In genomic region chr7:62419493-62420360, GRCm38 (mm10) we compare ENCODE assay signal across 8 mouse cellular contexts. TPM values are rescaled to one million over a fixed set of nuclear protein-coding genes. Genes with fewer than 3 reads are reported as not detected.
DNase-seq lines count a peak whose midpoint lies in the region; ATAC-seq and TF ChIP-seq lines count a peak whose summit lies in the region.

Mkrn3 (minus strand) TSS chr7:62420139.

- H3K9ac ChIP-seq in forebrain, embryonic 14.5 days (ENCODE audit: low read length): peak within 1 kb of the TSS; percentile 87

- no peaks in the 10 kb centered on the region for H3K27me3 ChIP-seq in forebrain, embryonic 14.5 days (replicated peaks; ENCODE audit: control insufficient read depth, insufficient read depth, low read length)

- peak; percentile 47; the same call in 1 of the 2 replicates for TF ChIP-seq POLR2A in lung, adult 2 months (IDR thresholded peaks at IDR 0.05; ENCODE audit: borderline replicate concordance, extremely low read depth, low read depth, low read length)
- peak; percentile 18; the same call in 1 of the 2 replicates for TF ChIP-seq POLR2A in olfactory bulb, adult 2 months (IDR thresholded peaks at IDR 0.05; ENCODE audit: insufficient read depth, low read depth, low read length)

- H3K9me3 ChIP-seq in forebrain, embryonic 14.5 days (replicated peaks; ENCODE audit: control insufficient read depth, low read length): no peaks in the 10 kb centered on the region

- H3K4me2 ChIP-seq in forebrain, embryonic 14.5 days (ENCODE audit: low read length): peak within 1 kb of the TSS; percentile 63

- no peak for TF ChIP-seq CTCF in lung, adult 2 months (IDR thresholded peaks at IDR 0.05; ENCODE audit: insufficient read depth, low read length)
- TF ChIP-seq CTCF in olfactory bulb, adult 2 months (IDR thresholded peaks at IDR 0.05; ENCODE audit: insufficient read depth, low read depth, low read length): no peak

- no peaks in the 10 kb centered on the region for H3K36me3 ChIP-seq in forebrain, embryonic 14.5 days (ENCODE audit: control insufficient read depth, insufficient read depth, low read length)

- H3K4me3 ChIP-seq in brown adipose tissue, adult 24 weeks (ENCODE audit: insufficient read depth, low read depth, low read length): peak within 1 kb of the TSS; percentile 81
- H3K4me3 ChIP-seq in forebrain, embryonic 14.5 days (ENCODE audit: low read depth, low read length): peak within 1 kb of the TSS; percentile 68
- H3K4me3 ChIP-seq in lung, adult 2 months (replicated peaks; ENCODE audit: extremely low read depth, low read depth, low read length): peak within 1 kb of the TSS; percentile 92
- H3K4me3 ChIP-seq in olfactory bulb, adult 2 months (ENCODE audit: insufficient read depth, low read depth, low read length): peak within 1 kb of the TSS; percentile 71

- H3K27ac ChIP-seq in brown adipose tissue, adult 24 weeks (replicated peaks; ENCODE audit: low read depth, low read length): no peak within 1 kb of the TSS
- H3K27ac ChIP-seq in forebrain, embryonic 14.5 days (ENCODE audit: low read depth, low read length): peak within 1 kb of the TSS; percentile 90
- H3K27ac ChIP-seq in olfactory bulb, adult 2 months (ENCODE audit: insufficient read depth, low read depth, low read length): no peak within 1 kb of the TSS

- WGBS in forebrain, embryonic 14.5 days: 33% methylated on average over 49 of the region's 49 CpGs
- WGBS in lung, adult 2 months: 28% methylated on average over 49 of the region's 49 CpGs
- 28% methylated on average over 49 of the region's 49 CpGs for WGBS in olfactory bulb, adult 2 months

- intact Hi-C loops in heart, postnatal 25 days (cut with DNase I): loop anchor here (5.0 kb wide), 1 partner anchor 43 kb away; the partner anchor contains the start of gene Peg12

- DNase-seq in ES-CJ7 (ENCODE audit: low read depth, low spot score): peak; percentile 96
- DNase-seq in forebrain, embryonic 14.5 days (ENCODE audit: low spot score): peak; percentile 96
- peak; percentile 35 for DNase-seq in heart, postnatal 25 days (ENCODE audit: low spot score)
- DNase-seq in layer of hippocampus, adult 11-12 months (ENCODE audit: low spot score): peak; percentile 49
- peak; percentile 60 for DNase-seq in lung, adult 2 months
- peak; percentile 7 to 8 for DNase-seq in thymus, postnatal 36 days

- H3K4me1 ChIP-seq in brown adipose tissue, adult 24 weeks (ENCODE audit: control insufficient read depth, insufficient read depth, insufficient read length, low read length): no peaks in the 10 kb centered on the region
- no peaks in the 10 kb centered on the region for H3K4me1 ChIP-seq in forebrain, embryonic 14.5 days (ENCODE audit: control insufficient read depth, insufficient read depth, low read length)
- 0 out of 2 replicates have a peak, but pooled peaks cover 4% of the 10 kb centered on the region for H3K4me1 ChIP-seq in lung, adult 2 months (ENCODE audit: control insufficient read depth, insufficient read depth, low read length)
- no peaks in the 10 kb centered on the region; the same call in 1 of the 2 replicates for H3K4me1 ChIP-seq in olfactory bulb, adult 2 months (ENCODE audit: control insufficient read depth, insufficient read depth, low read length)

- ATAC-seq in forebrain, embryonic 14.5 days: peak; percentile 93

RNA-seq across cellular contexts. Expression of gene Mkrn3, which starts in this region (rescaled TPM):
- not detected in 2 replicates for polyA plus RNA-seq in brown adipose tissue, adult 24 weeks (2012; ENCODE audit: insufficient read depth, insufficient read length, missing spikeins)
- 20.0 and 23.7 TPM in 2 replicates for polyA plus RNA-seq in forebrain, embryonic 14.5 days (2014; fragmentation: Nextera tagmentation; extraction: Ambion mirVana)
- under 1 TPM; 0.29 to 0.48 TPM for total RNA-seq in heart, postnatal 25 days (2021)
- polyA plus RNA-seq in lung, adult 2 months (2012; rRNA removed): 0.92 and 1.6 TPM in 2 replicates
- not detected in 2 replicates for polyA plus RNA-seq in olfactory bulb, adult 2 months (2012; ENCODE audit: insufficient read depth, insufficient read length, low replicate concordance, missing spikeins)

Comparison
In these comparisons a context has a peak if more than half of its experiments do, and no peak if none do; other contexts are left out.
1. Peak in DNase-seq in heart, postnatal 25 days; RNA of the gene not detected or under 1 TPM.
2. DNase-seq: peak in every context shown above with its lines; median percentile 96 in ES-CJ7; 96 in forebrain, embryonic 14.5 days; 60 in lung, adult 2 months; 49 in layer of hippocampus, adult 11-12 months; 35 in heart, postnatal 25 days; 8 in thymus, postnatal 36 days.